ENCODE assay signal across 12 mouse cellular contexts in the genomic region with DNA sequence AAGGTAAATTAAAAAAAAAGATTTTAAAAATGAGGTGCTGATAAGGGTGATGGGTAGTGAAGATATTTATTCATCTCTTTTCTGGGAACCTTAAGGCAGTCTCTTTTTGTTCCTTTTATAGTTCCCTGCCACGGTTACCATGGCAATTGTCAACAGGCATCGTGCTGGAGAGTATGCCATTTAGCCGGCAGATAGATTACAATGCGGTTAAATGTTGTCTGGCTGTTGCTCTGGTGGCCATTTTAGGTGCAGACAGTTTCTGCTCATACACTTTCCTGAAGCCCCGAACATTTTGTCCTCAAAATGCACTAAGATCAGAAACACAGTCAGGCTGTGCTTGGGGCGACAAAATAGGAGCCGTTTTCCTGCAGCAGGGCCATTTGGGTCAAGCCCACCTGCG.
DNase-seq lines count a peak whose midpoint lies in the region; ATAC-seq and TF ChIP-seq lines count a peak whose summit lies in the region.
"Had no signal": no experiment of that assay in that cellular context is flagged by ENCODE, and none has a peak within 500 bp of the region (broad histone marks: within the 10 kb centered on the region; RNA-seq: fewer than 3 reads in every experiment).

No protein-coding gene starts in this region.

- H3K36me3 ChIP-seq in hindbrain, embryonic 16.5 days (ENCODE audit: control insufficient read depth, insufficient read depth, low read length): no peaks in the 10 kb centered on the region
- H3K36me3 ChIP-seq in neural tube, embryonic 14.5 days (ENCODE audit: control insufficient read depth, insufficient read depth, low read length): no peaks in the 10 kb centered on the region
- H3K36me3 ChIP-seq in stomach, postnatal 0 days (ENCODE audit: control insufficient read depth, insufficient read depth, low read length): no peaks in the 10 kb centered on the region
- H3K36me3 ChIP-seq: embryonic facial prominence, embryonic 10.5 days; limb, embryonic 13.5 days had no signal

- peak overlapping the region; percentile 15; the same call in 1 of the 2 replicates for H3K4me2 ChIP-seq in hindbrain, embryonic 16.5 days (ENCODE audit: low read length)
- no peak overlapping the region for H3K4me2 ChIP-seq in neural tube, embryonic 14.5 days (ENCODE audit: low read depth, low read length)
- H3K4me2 ChIP-seq in stomach, postnatal 0 days (replicated peaks; ENCODE audit: low read depth): no peak overlapping the region
- H3K4me2 ChIP-seq: limb, embryonic 13.5 days had no signal

- no peak overlapping the region for H3K9ac ChIP-seq in hindbrain, embryonic 16.5 days (ENCODE audit: low read depth, low read length)
- no peak overlapping the region for H3K9ac ChIP-seq in neural tube, embryonic 14.5 days (replicated peaks; ENCODE audit: low read depth, low read length)
- H3K9ac ChIP-seq in stomach, postnatal 0 days (ENCODE audit: low read length): no peak overlapping the region
- H3K9ac ChIP-seq: limb, embryonic 13.5 days had no signal

- peak; percentile 78 for ATAC-seq in hindbrain, embryonic 16.5 days
- ATAC-seq in neural tube, embryonic 14.5 days (ENCODE audit: low read depth): peak; percentile 71
- ATAC-seq in stomach, postnatal 0 days (ENCODE audit: low FRiP score, low TSS enrichment): no peak

- H3K9me3 ChIP-seq in hindbrain, embryonic 16.5 days (ENCODE audit: control insufficient read depth, low read length): no peaks in the 10 kb centered on the region
- H3K9me3 ChIP-seq in neural tube, embryonic 14.5 days (ENCODE audit: control insufficient read depth, low read length): no peaks in the 10 kb centered on the region
- no peaks in the 10 kb centered on the region for H3K9me3 ChIP-seq in stomach, postnatal 0 days (ENCODE audit: control insufficient read depth, low read length)
- H3K9me3 ChIP-seq: embryonic facial prominence, embryonic 10.5 days; limb, embryonic 13.5 days had no signal

- H3K4me1 ChIP-seq in hindbrain, embryonic 16.5 days (ENCODE audit: control insufficient read depth, insufficient read depth, low read depth, low read length): peaks cover 3% of the 10 kb centered on the region
- 0 out of 2 replicates have a peak, but pooled peaks cover 4% of the 10 kb centered on the region for H3K4me1 ChIP-seq in neural tube, embryonic 14.5 days (ENCODE audit: control insufficient read depth, insufficient read depth, low read length)
- no peaks in the 10 kb centered on the region for H3K4me1 ChIP-seq in stomach, postnatal 0 days (replicated peaks; ENCODE audit: control insufficient read depth, insufficient read depth)
- H3K4me1 ChIP-seq: limb, embryonic 13.5 days had no signal

- TF ChIP-seq CTCF in layer of hippocampus, adult 2 months (conservative IDR thresholded peaks at IDR 0.05): peak; percentile 31
- no peak for TF ChIP-seq CTCF in stomach, postnatal 0 days (IDR thresholded peaks at IDR 0.05; ENCODE audit: low read depth)

- H3K27ac ChIP-seq in layer of hippocampus, adult 2 months: peak overlapping the region; percentile 75
- no peak overlapping the region for H3K27ac ChIP-seq in hindbrain, embryonic 16.5 days (ENCODE audit: low read depth, low read length)
- no peak overlapping the region for H3K27ac ChIP-seq in neural tube, embryonic 14.5 days (ENCODE audit: low read depth, low read length)
- H3K27ac ChIP-seq in stomach, postnatal 0 days (replicated peaks): no peak overlapping the region
- H3K27ac ChIP-seq: embryonic facial prominence, embryonic 10.5 days; heart, adult 2 months; limb, embryonic 13.5 days had no signal

- TF ChIP-seq EP300 in stomach, postnatal 0 days (optimal IDR thresholded peaks at IDR 0.05): no peak

- 42% methylated on average over 8 of the region's 8 CpGs for WGBS in hindbrain, embryonic 16.5 days
- WGBS in neural tube, embryonic 14.5 days: 40% methylated on average over 8 of the region's 8 CpGs
- WGBS in stomach, postnatal 0 days: 72% methylated on average over 8 of the region's 8 CpGs

- peak in 1 of 2 experiments; percentile 67 for DNase-seq in layer of hippocampus, adult 2 months (ENCODE audit: low spot score in 2 of 2)
- DNase-seq in layer of hippocampus, adult 11-12 months (ENCODE audit: low spot score): no peak
- DNase-seq in ZHBTc4 (ENCODE audit: low read depth, low spot score): peak; percentile 48
- DNase-seq in heart, adult 18-20 months: no peak
- no peak for DNase-seq in kidney, postnatal 25 days
- no peak for DNase-seq in stomach, postnatal 0 days (ENCODE audit: low spot score)
- DNase-seq: heart, adult 2 months had no signal

- no peak overlapping the region for H3K4me3 ChIP-seq in layer of hippocampus, adult 2 months
- no peak overlapping the region for H3K4me3 ChIP-seq in hindbrain, embryonic 16.5 days (ENCODE audit: low read length)
- H3K4me3 ChIP-seq in neural tube, embryonic 14.5 days (ENCODE audit: low read depth, low read length): no peak overlapping the region
- H3K4me3 ChIP-seq in stomach, postnatal 0 days (ENCODE audit: low read depth, low read length): no peak overlapping the region
- H3K4me3 ChIP-seq: embryonic facial prominence, embryonic 10.5 days; heart, adult 2 months; limb, embryonic 13.5 days; myocyte had no signal

- H3K27me3 ChIP-seq in hindbrain, embryonic 16.5 days (replicated peaks; ENCODE audit: control insufficient read depth, insufficient read depth, low read length): no peaks in the 10 kb centered on the region
- H3K27me3 ChIP-seq in neural tube, embryonic 14.5 days (ENCODE audit: control insufficient read depth, insufficient read depth, low read length): no peaks in the 10 kb centered on the region
- no peaks in the 10 kb centered on the region for H3K27me3 ChIP-seq in stomach, postnatal 0 days (ENCODE audit: control insufficient read depth, insufficient read depth, low read length)
- H3K27me3 ChIP-seq: limb, embryonic 13.5 days had no signal
